Mouse (Mus musculus) stomach, postnatal 0 days (tissue): ENCODE results near the gene Esr1. TPM values are rescaled to one million over a fixed set of nuclear protein-coding genes. Genes with fewer than 3 reads are reported as not detected.

ENCODE experiments used
- ATAC-seq: fragments of 200-750 bp; cut with Nextera tagmentation; 2 replicates; pipeline ENCODE4 v1.8.0; 2017; ENCODE audit not compliant: low FRiP score, low TSS enrichment
- DNase-seq: peaks from one replicate; pipeline ENCODE4 v3.0.0-alpha.2; 2016; ENCODE audit warnings: low spot score
- H3K27ac ChIP-seq: fragments of 300-500 bp; sonication (generic); replicated peaks from 2 replicates; pipeline ENCODE4 v1.5.1; 2014; ENCODE audit warnings: mild to moderate bottlenecking, control low read depth
- H3K27me3 ChIP-seq: fragments of 300-500 bp; sonication (generic); 2 replicates; pipeline ENCODE4 v1.6.1; 2014; ENCODE audit warnings: low read length; ENCODE audit not compliant: control insufficient read depth, insufficient read depth
- H3K36me3 ChIP-seq: fragments of 300-500 bp; sonication (generic); 2 replicates; pipeline ENCODE4 v1.6.1; 2014; ENCODE audit warnings: low read length, mixed read lengths; ENCODE audit not compliant: control insufficient read depth, insufficient read depth
- H3K4me1 ChIP-seq: fragments of 300-500 bp; sonication (generic); replicated peaks from 2 replicates; pipeline ENCODE4 v1.6.1; 2014; ENCODE audit warnings: antibody characterized with exemption; ENCODE audit not compliant: control insufficient read depth, insufficient read depth
- H3K4me2 ChIP-seq: fragments of 300-500 bp; sonication (generic); replicated peaks from 2 replicates; pipeline ENCODE4 v1.6.1; 2014; ENCODE audit warnings: low read depth, mild to moderate bottlenecking, control low read depth, moderate library complexity
- H3K4me3 ChIP-seq: fragments of 300-500 bp; sonication (generic); 2 replicates; pipeline ENCODE4 v1.5.1; 2014; ENCODE audit warnings: low read depth, low read length, control low read depth
- H3K9ac ChIP-seq: fragments of 300-500 bp; sonication (generic); 2 replicates; pipeline ENCODE4 v1.6.1; 2014; ENCODE audit warnings: mild to moderate bottlenecking, low read length, control low read depth, mixed read lengths
- H3K9me3 ChIP-seq: fragments of 300-500 bp; sonication (generic); 2 replicates; pipeline ENCODE4 v1.6.1; 2016; ENCODE audit warnings: low read length; ENCODE audit not compliant: control insufficient read depth
- CTCF ChIP-seq: IDR thresholded peaks from 2 replicates; pipeline ENCODE4 v1.5.1; 2016; ENCODE audit warnings: antibody characterized with exemption, low read depth, mild to moderate bottlenecking, moderate library complexity
- EP300 ChIP-seq: optimal IDR thresholded peaks from 2 replicates; pipeline ENCODE3; 2016; ENCODE audit warnings: antibody characterized with exemption
- WGBS: fragments of 180-500 bp; shearing (Covaris S2); extraction: QIAGEN DNeasy Blood & Tissue Kit; methylation state at CpG from one replicate; pipeline ENCODE4 v1.1.7; 2014; 5-methylcytosine and 5-hydroxymethylcytosine counted together
- polyA plus RNA-seq: library from polyadenylated mRNA; unstranded; fragments of >200 nt; fragmentation: Nextera tagmentation; extraction: Ambion mirVana; gene quantifications from 2 replicates; pipeline ENCODE4 v1.2.1, GENCODE M21; 2015

The Esr1 gene
- polyA plus RNA-seq, 1 experiment from 2014 or later = 0.57 TPM

DNA sequence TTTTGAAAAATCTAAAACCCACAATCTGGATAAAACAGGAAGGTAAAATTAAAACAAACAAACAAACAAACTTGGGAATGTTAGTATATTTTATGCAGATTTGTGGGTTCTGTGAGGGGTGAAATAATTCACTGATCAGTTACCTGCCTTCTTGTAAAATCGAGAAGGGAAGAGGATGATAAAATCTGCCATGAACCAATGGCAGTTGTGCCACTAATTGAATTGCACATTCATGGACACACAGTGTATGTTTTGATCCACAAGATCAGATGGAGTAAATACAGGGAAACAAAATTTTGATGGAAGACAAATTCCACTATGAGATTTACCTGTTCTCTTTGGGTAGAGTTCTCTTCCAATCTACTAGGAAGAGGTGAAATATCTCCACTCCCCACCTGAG, 418.5 kb downstream of the Esr1 start:
- H3K27me3 ChIP-seq = no peaks in the 10 kb centered on the region
- no peaks in the 10 kb centered on the region; the same call in 1 of the 2 replicates for H3K36me3 ChIP-seq
- H3K9me3 ChIP-seq = no peaks in the 10 kb centered on the region
- 89% methylated on average over 1 of the region's 1 CpGs for WGBS
- no peak overlapping the region for H3K27ac ChIP-seq
- H3K4me3 ChIP-seq = no peak overlapping the region
- DNase-seq (no peak), ATAC-seq (no peak)
- no peak overlapping the region for H3K9ac ChIP-seq
- H3K4me1 ChIP-seq = no peaks in the 10 kb centered on the region
- no peak overlapping the region for H3K4me2 ChIP-seq
- no peak for TF ChIP-seq EP300
- no peak for TF ChIP-seq CTCF

DNA sequence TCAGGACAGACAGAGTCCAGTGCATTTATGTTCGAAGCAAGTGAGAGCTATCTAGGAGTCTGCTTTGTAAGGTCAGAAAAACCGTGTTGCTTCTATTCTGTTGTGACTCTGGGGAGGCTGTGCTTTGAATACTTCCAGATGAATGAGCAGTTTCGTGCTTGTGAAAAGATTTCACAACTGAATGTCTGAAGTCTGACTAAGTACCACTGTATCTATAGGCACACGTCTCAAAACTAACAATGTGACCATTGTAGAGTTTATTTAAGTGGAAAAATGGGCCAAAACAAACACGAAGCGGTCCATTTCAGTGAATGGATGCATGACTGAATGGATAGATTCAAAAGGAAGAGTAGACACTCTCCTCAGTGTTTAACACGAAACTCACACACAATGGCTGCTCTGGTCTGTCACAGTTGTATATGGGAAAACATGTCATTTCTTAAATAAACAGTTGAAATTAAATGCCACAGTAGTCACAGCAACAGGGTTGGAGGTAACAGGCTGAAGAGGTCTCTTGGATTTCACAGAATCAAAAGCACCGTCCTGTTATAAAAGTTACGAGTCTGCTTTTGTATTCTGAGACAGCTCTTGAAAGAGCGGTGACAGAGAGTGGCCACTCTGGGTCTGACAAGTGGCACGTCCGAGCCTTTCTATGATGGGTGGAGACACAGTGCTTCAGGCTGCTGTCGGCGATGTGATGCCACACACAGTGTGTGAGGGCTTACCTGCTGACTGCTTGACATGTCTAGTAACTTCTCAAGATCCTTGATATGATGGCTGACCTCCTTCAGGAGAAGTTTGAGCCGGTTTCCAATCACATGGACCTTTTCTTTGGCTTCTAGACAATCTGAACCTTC, 421.0 kb downstream of the Esr1 start:
- 74% methylated on average over 15 of the region's 15 CpGs for WGBS
- H3K9me3 ChIP-seq = no peaks in the 10 kb centered on the region
- no peak overlapping the region for H3K4me3 ChIP-seq
- TF ChIP-seq EP300 (no peak), CTCF (no peak)
- H3K9ac ChIP-seq = no peak overlapping the region
- H3K4me2 ChIP-seq = no peak overlapping the region
- ATAC-seq = no peak
- no peaks in the 10 kb centered on the region for H3K4me1 ChIP-seq
- H3K27ac ChIP-seq = no peak overlapping the region
- H3K36me3 ChIP-seq = peaks cover 6% of the 10 kb centered on the region; the same call in 1 of the 2 replicates
- no peaks in the 10 kb centered on the region for H3K27me3 ChIP-seq
- no peak for DNase-seq

DNA sequence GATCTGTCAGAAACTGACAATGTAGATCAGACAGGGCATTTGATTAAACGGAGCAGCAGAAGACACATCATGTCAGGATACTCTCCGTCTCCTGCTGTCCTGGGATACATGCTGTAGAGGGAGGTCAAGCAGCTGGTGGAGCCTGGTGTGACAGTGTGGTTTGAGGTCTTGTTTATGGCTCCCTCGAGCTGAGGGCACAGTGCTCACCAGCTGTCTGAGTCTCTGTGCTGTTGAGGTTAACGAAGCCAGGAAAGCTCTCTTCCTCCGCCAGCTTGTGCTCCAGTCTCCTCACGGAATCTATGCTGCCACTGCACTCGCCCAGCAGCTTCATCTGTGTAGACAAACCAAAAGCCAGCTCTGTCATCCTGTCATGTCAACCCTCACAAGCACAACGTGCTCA, 429.9 kb downstream of the Esr1 start:
- Histone ChIP-seq H3K27ac (no peak overlapping the region), H3K9ac (no peak overlapping the region), H3K27me3 (no peaks in the 10 kb centered on the region), H3K4me2 (no peak overlapping the region), H3K9me3 (no peaks in the 10 kb centered on the region), H3K4me1 (no peaks in the 10 kb centered on the region), H3K36me3 (peaks cover 9% of the 10 kb centered on the region; the same call in 1 of the 2 replicates), H3K4me3 (no peak overlapping the region)
- DNase-seq (no peak), ATAC-seq (no peak)
- 69% methylated on average over 8 of the region's 8 CpGs for WGBS
- TF ChIP-seq EP300 = no peak

DNA sequence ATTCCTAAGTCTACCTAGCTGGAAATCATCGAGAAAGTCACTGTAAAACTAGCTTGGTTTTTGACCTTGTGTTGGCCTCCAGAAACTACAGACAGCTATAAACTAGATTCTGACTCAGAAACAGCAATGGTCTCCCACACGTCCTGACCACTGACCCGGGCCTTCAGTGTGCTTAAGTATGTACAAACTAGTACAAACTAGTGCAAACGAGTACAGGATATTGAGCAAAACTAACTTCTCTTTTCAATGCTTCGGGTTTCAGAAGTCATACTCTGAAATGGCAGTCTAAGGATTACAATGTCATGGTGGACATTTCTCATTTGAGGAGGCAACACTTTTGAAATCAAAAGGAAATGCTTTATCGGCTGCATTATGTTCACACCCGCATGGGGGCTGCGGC, 433.1 kb downstream of the Esr1 start:
- no peaks in the 10 kb centered on the region for H3K27me3 ChIP-seq
- ATAC-seq (no peak), DNase-seq (no peak)
- no peak overlapping the region for H3K9ac ChIP-seq
- no peaks in the 10 kb centered on the region for H3K9me3 ChIP-seq
- H3K4me3 ChIP-seq = no peak overlapping the region
- H3K4me2 ChIP-seq = no peak overlapping the region
- no peak overlapping the region for H3K27ac ChIP-seq
- H3K4me1 ChIP-seq = no peaks in the 10 kb centered on the region
- no peak for TF ChIP-seq EP300
- TF ChIP-seq CTCF = no peak
- H3K36me3 ChIP-seq = peaks cover 3% of the 10 kb centered on the region; the same call in 1 of the 2 replicates
- 82% methylated on average over 8 of the region's 8 CpGs for WGBS

DNA sequence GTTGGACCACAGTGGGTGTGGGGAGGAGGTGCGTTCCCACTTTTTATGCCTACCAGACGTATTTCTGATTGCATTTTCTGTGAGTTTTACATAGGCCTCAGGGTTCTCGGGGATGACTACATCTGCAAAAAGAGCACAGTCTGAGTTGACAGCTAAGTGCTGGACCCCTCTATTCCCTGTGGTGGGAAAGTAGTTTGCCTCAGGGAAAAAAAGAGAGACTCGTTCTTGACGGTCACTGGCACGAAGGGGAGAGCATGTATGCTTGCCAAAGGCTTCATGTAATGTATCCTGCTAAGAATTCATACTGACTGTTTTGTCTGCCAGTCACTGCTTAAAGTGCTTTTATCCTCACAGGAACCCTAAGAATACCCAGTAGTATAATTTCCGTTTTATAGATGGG, 433.8 kb downstream of the Esr1 start:
- DNase-seq (no peak), ATAC-seq (no peak)
- Histone ChIP-seq H3K4me3 (no peak overlapping the region), H3K4me2 (no peak overlapping the region), H3K9me3 (no peaks in the 10 kb centered on the region), H3K36me3 (peaks cover 3% of the 10 kb centered on the region; the same call in 1 of the 2 replicates), H3K4me1 (no peaks in the 10 kb centered on the region), H3K27ac (no peak overlapping the region), H3K9ac (no peak overlapping the region), H3K27me3 (no peaks in the 10 kb centered on the region)
- 86% methylated on average over 7 of the region's 7 CpGs for WGBS
- no peak for TF ChIP-seq EP300
- no peak for TF ChIP-seq CTCF

DNA sequence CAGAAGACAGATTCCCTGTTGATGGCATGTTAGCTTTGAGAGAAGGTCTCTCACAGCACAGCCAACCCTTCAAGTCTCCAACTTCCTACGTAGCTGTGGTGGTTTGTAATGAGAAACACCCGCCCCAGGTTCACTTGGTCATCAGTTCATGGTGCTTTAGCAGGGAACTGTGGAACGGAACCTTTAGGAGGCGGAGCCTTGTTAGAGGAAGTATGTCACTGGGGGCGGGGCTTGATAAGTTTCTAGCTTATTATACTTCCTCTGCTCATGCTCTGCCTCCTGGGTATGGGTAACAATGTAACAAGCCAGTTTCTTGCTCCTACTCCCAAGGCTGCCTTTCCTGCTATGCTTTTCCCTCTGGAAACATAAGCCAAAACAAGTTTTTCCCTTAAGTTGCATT, 434.3 kb downstream of the Esr1 start:
- Histone ChIP-seq H3K27me3 (no peaks in the 10 kb centered on the region), H3K36me3 (peaks cover 3% of the 10 kb centered on the region; the same call in 1 of the 2 replicates), H3K4me2 (no peak overlapping the region), H3K27ac (no peak overlapping the region), H3K9me3 (no peaks in the 10 kb centered on the region), H3K4me3 (no peak overlapping the region), H3K4me1 (no peaks in the 10 kb centered on the region), H3K9ac (no peak overlapping the region)
- TF ChIP-seq CTCF = no peak
- TF ChIP-seq EP300 = no peak
- no peak for ATAC-seq
- DNase-seq = no peak
- 91% methylated on average over 5 of the region's 5 CpGs for WGBS

Other genes with a start within 250 kb of the Esr1 start
- gene Zbtb2, start 223.5 kb upstream of the Esr1 start, polyA plus RNA-seq = 5.3 and 5.8 TPM in 2 replicates
- gene Rmnd1, start 179.2 kb upstream of the Esr1 start, polyA plus RNA-seq = 16.6 and 19.3 TPM in 2 replicates
- 7.5 and 8.1 TPM in 2 replicates for gene Armt1, start 179.1 kb upstream of the Esr1 start, polyA plus RNA-seq
- gene Ccdc170, start 129.1 kb upstream of the Esr1 start, polyA plus RNA-seq = 0.06 TPM in 1 of 2 replicates, not detected in the other